Mouse (Mus musculus) ZHBTc4 (cell line): ENCODE data around the gene Aoc1.
"Not testable (repeated sequence)": the region's sequence is repeated elsewhere in the genome, so short reads cannot be mapped to it uniquely, and the experiment has no call there.

Source experiments
- DNase-seq: peaks from one replicate; pipeline ENCODE4 v3.0.0-alpha.2; 2011; ENCODE audit warnings: low read depth, low spot score

Gene Aoc1

GRCm38 (mm10) chr6:48860851-48861250 is 11.8 kb upstream of the Aoc1 start:
- DNase-seq = no peak

DNA sequence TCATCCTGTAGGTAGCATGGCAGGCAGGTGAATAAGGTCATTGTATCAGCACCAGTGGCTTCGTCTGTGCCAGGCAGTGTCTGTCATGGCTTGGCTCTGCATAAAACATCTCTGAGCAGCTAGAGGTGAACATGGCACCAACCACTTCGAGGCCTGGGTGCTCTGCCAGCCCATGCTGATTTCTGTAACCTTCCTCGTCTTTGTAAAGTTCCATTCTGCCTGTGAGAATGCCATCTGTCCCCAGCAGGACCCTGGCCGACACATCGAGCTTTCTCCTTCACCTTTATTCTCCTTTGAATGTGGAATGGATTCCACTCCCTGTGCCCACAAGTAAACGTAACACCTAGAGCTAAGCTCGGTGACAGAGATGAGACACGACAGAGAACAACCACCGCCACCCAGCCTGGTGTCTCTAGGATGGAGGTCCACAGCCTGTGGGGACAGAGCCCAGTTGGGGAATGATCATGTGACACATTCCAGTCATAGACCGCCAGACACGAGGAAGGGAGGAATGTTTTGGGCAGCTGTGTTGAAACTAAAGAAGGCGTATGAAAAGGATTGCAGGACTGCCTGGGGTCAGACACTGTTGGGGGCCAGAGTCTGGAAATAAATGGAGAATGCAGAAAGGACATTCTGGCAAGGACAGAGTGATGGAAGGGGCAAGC is 10.9 kb upstream of the Aoc1 start:
- DNase-seq = no peak

GRCm38 (mm10) chr6:48862816-48863215 is 9.9 kb upstream of the Aoc1 start:
- DNase-seq = no peak

GRCm38 (mm10) chr6:48863488-48863887 is 9.2 kb upstream of the Aoc1 start:
- no peak for DNase-seq

GRCm38 (mm10) chr6:48864181-48864580 is 8.5 kb upstream of the Aoc1 start:
- DNase-seq = no peak

- no peak for DNase-seq
These were observed 8.0 kb upstream of the Aoc1 start for GRCm38 (mm10) chr6:48864723-48865122.

GRCm38 (mm10) chr6:48865152-48865745 is 7.4 kb upstream of the Aoc1 start:
- DNase-seq = no peak

GRCm38 (mm10) chr6:48866355-48866950 is 6.2 kb upstream of the Aoc1 start:
- DNase-seq = peak; percentile 28

DNA sequence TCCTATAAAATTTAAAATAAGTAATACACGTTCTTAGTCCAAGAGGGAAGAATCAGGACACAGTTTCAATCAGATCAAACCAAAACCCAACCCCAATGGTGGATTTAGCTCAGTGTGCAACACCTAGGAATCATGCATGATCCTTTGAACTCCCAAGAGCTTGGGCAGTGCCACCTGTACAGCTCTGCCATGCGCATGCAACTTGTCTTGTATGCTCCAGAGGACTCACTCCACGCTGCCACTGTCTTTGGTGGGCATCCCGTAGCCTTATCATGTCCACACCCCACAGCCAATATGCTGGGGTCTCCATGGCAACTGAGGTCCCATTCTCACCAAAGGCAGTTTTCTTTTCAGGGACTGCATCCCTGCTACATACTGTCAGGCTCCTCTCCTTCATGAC is 5.5 kb upstream of the Aoc1 start:
- DNase-seq = no peak

DNA sequence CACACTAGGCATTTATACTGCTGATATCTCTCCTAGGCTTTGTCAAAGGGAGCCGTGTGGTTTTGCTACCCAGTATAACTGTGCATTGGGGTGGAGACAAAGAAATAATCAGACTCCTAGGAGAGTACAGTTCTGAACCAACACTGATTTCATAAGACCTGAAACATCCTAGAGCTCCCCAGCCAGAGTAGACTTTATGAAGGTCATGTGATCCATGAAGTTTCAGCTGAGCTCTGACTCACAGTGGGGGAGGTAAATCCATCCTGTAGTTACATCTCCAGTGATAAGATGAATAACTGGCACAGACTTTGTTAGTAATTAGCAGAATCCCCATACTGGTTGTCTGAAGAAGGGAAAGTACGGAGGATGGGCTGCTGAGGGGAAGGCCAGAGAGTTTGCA is 2.9 kb upstream of the Aoc1 start:
- DNase-seq = no peak

DNA sequence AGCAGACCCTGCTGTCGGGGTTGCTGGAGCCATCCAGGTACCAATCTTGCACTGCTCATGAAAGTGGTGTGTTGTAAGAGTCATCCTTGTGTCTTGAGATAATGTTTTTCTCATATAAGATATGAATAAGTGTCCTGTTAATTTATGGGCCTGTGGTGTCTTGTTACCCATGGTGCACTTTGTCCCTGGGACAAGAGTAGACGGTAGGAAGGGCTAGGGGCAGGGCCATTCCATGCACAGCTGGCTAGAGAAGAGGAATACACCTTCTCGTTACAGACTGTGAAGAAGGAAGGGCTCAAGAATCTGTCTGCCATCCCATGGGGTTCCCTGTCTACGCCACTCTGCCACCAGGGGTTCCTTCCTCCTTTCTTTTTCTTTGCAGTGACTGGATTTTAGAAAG is 1.9 kb downstream of the Aoc1 start:
- DNase-seq = no peak

- no peak for DNase-seq
These were observed 2.8 kb downstream of the Aoc1 start for GRCm38 (mm10) chr6:48875515-48875914.

DNA sequence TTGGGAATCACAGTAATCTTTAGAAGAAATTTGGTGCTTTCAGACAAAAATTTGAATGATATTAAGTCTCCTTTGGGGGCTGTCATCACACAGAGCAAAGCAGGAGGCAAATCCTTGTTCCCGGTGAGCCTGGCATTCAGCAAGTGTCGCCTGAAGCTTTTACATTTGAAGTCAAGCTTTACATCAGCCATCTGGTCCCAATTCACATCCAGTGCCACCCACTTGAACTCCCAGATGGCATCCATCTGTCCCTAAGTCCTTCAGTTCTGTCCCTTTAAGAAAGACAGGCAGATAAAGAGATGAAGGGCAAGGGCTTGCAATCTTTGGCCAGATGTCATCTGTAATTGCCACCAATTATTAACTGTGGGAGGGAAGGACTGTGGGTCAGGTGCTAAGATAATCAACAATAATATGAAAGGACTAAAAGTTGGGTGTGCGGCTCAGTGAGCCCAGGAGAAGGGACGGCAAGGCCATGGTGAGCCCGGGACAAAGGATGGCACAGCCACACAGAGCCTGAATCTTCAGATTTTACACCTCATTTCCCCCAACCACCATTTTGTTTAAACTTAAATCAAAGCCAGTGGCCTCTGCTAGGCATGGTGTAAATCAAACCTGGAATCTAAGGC is 3.9 kb downstream of the Aoc1 start:
- DNase-seq = no peak

GRCm38 (mm10) chr6:48894203-48894602 is 21.5 kb downstream of the Aoc1 start:
- DNase-seq = no peak

DNA sequence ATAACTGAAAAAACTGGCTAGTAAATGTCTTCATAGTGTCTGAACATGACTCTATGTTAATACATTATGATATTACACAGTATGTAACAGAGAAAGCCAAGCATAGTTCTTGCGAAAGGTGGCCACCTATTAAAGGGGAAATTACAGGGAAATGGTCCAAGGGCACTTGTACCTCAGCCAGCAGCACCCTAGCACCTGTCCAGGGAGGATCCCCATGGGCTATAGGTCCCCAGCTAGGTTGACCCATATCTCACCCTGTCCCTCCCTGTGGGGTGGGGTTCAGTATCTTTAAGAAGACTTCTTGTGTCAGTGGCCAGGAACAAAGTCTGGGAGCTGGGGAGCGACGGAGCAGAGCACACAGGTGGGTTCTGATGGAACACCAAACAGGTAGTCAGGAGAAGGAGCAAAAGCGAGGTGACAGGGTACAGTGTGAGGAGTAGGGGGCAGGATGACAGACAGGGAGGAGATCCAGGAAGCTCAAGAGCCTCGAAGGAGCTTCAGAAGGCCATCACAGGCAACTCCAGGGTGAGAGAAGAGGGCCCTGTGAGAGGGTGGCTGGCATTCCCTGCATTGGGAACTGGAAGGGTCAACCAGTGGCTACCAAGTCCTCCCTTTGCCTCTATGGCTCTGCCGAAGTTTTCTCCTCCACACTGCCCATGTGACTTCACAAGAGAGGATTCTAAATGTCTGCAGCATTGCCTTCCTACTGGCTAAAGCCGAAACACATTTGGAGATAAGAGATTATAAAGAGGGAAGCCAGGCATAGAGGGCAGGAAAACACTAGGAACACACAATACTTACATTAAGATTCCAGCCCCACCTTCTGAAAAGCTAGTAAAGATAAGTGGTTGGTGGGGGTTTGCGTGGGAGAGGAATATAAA is 22.5 kb downstream of the Aoc1 start:
- DNase-seq = no peak

DNA sequence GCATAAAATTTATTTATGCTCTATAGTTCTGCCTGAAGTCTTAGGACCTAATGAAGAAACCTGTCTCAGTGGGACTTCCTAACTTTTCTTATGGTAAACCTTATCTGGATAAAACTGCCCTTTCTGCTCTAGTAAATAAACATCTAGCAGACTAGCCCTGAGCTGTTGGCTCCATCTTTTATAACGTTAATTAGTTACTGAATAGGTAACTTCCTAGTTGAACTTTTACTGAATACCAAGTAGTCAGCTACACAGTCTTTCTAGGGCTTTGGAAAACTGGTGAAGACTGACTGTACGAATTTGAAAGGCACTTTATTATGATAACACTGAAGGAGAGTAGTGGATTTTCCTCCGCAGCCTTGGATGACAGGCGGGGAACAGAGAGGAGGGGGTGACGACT is 23.2 kb downstream of the Aoc1 start:
- peak; percentile 35 for DNase-seq

DNA sequence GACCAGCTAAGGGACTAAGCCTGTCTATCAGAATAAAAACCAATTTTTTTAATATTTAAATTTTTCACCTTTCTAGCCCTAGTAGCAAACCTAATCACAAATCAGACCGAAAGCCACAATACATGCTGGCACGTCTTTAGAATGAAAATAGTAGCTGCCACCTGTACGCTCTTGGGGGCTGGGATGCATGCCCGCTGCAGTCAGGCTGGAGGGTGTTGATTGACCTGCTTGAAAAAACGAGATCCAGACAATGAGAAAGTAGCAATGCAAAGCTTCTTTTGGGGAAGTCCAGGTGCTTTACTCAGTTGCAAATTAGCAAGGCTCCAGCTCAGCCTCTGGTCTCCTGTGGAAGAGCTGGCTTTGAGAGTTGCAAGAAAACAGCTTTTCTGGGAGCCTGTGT is 24.3 kb downstream of the Aoc1 start:
- DNase-seq = no peak

- DNase-seq = not testable (repeated sequence)
These were observed 28.6 kb downstream of the Aoc1 start for GRCm38 (mm10) chr6:48901316-48901715.

- DNase-seq = no peak
These were observed 30.1 kb downstream of the Aoc1 start for GRCm38 (mm10) chr6:48902511-48903406.

- no peak for DNase-seq
These were observed 30.7 kb downstream of the Aoc1 start for GRCm38 (mm10) chr6:48903437-48903836.

DNA sequence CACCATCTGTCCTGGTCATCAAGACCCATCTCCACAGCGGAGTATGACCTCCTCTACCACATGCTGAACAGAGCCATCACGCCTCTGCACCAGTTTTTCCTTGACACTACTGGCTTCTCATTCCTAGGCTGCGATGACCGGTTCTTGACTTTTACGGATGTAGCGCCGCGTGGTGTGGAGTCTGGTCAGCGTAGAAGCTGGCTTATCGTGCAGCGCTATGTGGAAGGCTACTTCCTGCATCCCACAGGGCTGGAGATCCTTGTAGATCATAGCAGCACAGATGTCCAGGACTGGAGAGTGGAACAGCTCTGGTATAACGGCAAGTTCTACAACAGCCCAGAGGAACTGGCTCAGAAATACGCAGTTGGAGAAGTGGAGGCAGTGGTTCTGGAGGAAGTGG is 32.9 kb downstream of the Aoc1 start:
- no peak for DNase-seq
